Mouse (Mus musculus) ES-E14 (cell line): ENCODE measurements around the gene Cep44. TPM values are rescaled to one million over a fixed set of nuclear protein-coding genes. Genes with fewer than 3 reads are reported as not detected.

Source experiments
- DNase-seq: peaks from one replicate; pipeline ENCODE4 v3.0.0-alpha.2; 2013; ENCODE audit warnings: low read depth, low spot score
- H3K27ac ChIP-seq: 2 replicates; pipeline ENCODE4 v1.5.1; 2012; ENCODE audit warnings: low read depth, mild to moderate bottlenecking, low read length, moderate library complexity, mixed read lengths; ENCODE audit not compliant: poor library complexity, insufficient read depth, severe bottlenecking
- H3K36me3 ChIP-seq: 2 replicates; pipeline ENCODE4 v1.6.1; 2012; ENCODE audit warnings: mild to moderate bottlenecking, low read length, moderate library complexity, mixed read lengths; ENCODE audit not compliant: control insufficient read depth, poor library complexity, insufficient read depth, severe bottlenecking
- H3K4me1 ChIP-seq, 2 experiments: fragments of 150-350 bp in 1 of 2; sonication (generic) in 1 of 2; 2 replicates each; pipeline ENCODE4 v1.6.1; 2012; ENCODE audit warnings: low read length in 2 of 2, mild to moderate bottlenecking in 1 of 2, mixed read lengths in 1 of 2; ENCODE audit not compliant: control insufficient read depth in 2 of 2, insufficient read depth in 2 of 2, poor library complexity in 1 of 2
- H3K4me3 ChIP-seq, 2 experiments: fragments of 150-350 bp in 1 of 2; sonication (generic) in 1 of 2; 2 replicates each; pipeline ENCODE4 v1.5.1; 2012; ENCODE audit warnings: low read length in 2 of 2, low read depth in 1 of 2, mild to moderate bottlenecking in 1 of 2, mixed read lengths in 1 of 2; ENCODE audit not compliant: insufficient read depth in 1 of 2, poor library complexity in 1 of 2, severe bottlenecking in 1 of 2
- H3K9ac ChIP-seq: 2 replicates; pipeline ENCODE4 v1.6.1; 2012; ENCODE audit warnings: low read depth, mild to moderate bottlenecking, low read length, mixed read lengths; ENCODE audit not compliant: poor library complexity, insufficient read depth, severe bottlenecking
- H3K9me3 ChIP-seq: fragments of 150-350 bp; sonication (generic); 2 replicates; pipeline ENCODE4 v1.6.1; 2012; ENCODE audit warnings: low read depth, mild to moderate bottlenecking, low read length; ENCODE audit not compliant: control insufficient read depth, insufficient read depth
- CHD2 ChIP-seq: IDR thresholded peaks from 2 replicates; pipeline ENCODE4 v1.6.1; 2014; ENCODE audit warnings: mild to moderate bottlenecking, low read depth, low read length, inconsistent platforms
- HCFC1 ChIP-seq: IDR thresholded peaks from 2 replicates; pipeline ENCODE4 v1.6.1; 2012; ENCODE audit warnings: low read length, inconsistent platforms, borderline replicate concordance; ENCODE audit not compliant: insufficient read depth
- MAFK ChIP-seq: IDR thresholded peaks from 2 replicates; pipeline ENCODE4 v1.6.1; 2014; ENCODE audit warnings: mild to moderate bottlenecking, low read depth, low read length, inconsistent platforms; ENCODE audit not compliant: insufficient read depth
- ZC3H11A ChIP-seq: IDR thresholded peaks from 2 replicates; pipeline ENCODE4 v1.6.1; 2012; ENCODE audit warnings: low read depth, mild to moderate bottlenecking, inconsistent platforms, low read length, borderline replicate concordance
- ZNF384 ChIP-seq: IDR thresholded peaks from 2 replicates; pipeline ENCODE4 v1.6.1; 2012; ENCODE audit warnings: low read depth, low read length, inconsistent platforms
- in situ Hi-C, 2 experiments: fragments of 600-800 bp; cut with MboI; formaldehyde crosslinking; loops; one replicate each; pipeline ENCODE4 v1.15.1; 2025; ENCODE audit warnings: low sequenced_read_pairs in 2 of 2, inconsistent platforms in 1 of 2; ENCODE audit not compliant: unreplicated experiment in 2 of 2
- total RNA-seq: library from RNA; depleted of rRNA; stranded (reverse); fragments of 300-350 nt; gene quantifications from 2 replicates; pipeline ENCODE4 v1.2.3, GENCODE M21; 2012

The Cep44 gene
- total RNA-seq, 1 experiment: 37.0 TPM

GRCm38 (mm10) chr8:56551361-56551852 is 560 bp upstream of the Cep44 start:
- no peaks in the 10 kb centered on the region for H3K9me3 ChIP-seq
- H3K27ac ChIP-seq: no peak overlapping the region
- H3K9ac ChIP-seq: peak overlapping the region; percentile 69
- in situ Hi-C loops: no loop called here
- peak overlapping the region; percentile 84 to 99 for H3K4me3 ChIP-seq
- 0 out of 4 replicates have a peak, but pooled peaks cover 0 to 2% of the 10 kb centered on the region in 2 experiments for H3K4me1 ChIP-seq
- peak; percentile 84 for TF ChIP-seq CHD2
- TF ChIP-seq ZNF384: no peak
- no peak for TF ChIP-seq HCFC1
- H3K36me3 ChIP-seq: no peaks in the 10 kb centered on the region
- DNase-seq: peak; percentile 87

- Histone ChIP-seq H3K9ac (no peak overlapping the region), H3K9me3 (no peaks in the 10 kb centered on the region), H3K36me3 (0 out of 2 replicates have a peak, but pooled peaks cover 2% of the 10 kb centered on the region), H3K4me3 (no peak overlapping the region), H3K27ac (no peak overlapping the region), H3K4me1 (0 out of 4 replicates have a peak, but pooled peaks cover 0 to 2% of the 10 kb centered on the region in 2 experiments)
- TF ChIP-seq ZC3H11A (no peak), MAFK (no peak), HCFC1 (no peak), ZNF384 (no peak), CHD2 (no peak)
- DNase-seq: no peak
- in situ Hi-C loops: no loop called here
Observed at GRCm38 (mm10) chr8:56547866-56548265, 3.0 kb downstream of the Cep44 start.

GRCm38 (mm10) chr8:56540706-56541105 is 10.1 kb downstream of the Cep44 start:
- DNase-seq: no peak
- H3K4me1 ChIP-seq: no peaks in the 10 kb centered on the region
- TF ChIP-seq MAFK: no peak
- no peak for TF ChIP-seq ZC3H11A
- no peak for TF ChIP-seq HCFC1
- no peak for TF ChIP-seq CHD2
- TF ChIP-seq ZNF384: no peak
- H3K4me3 ChIP-seq: no peak overlapping the region
- H3K27ac ChIP-seq: no peak overlapping the region
- H3K9ac ChIP-seq: no peak overlapping the region
- peaks cover 9% of the 10 kb centered on the region for H3K36me3 ChIP-seq
- in situ Hi-C loops: no loop called here
- H3K9me3 ChIP-seq: no peaks in the 10 kb centered on the region

GRCm38 (mm10) chr8:56530359-56530758 is 20.5 kb downstream of the Cep44 start:
- TF ChIP-seq CHD2 (no peak), ZC3H11A (0 out of 2 replicates have a peak, but pooled peaks have one; percentile 45), ZNF384 (no peak), MAFK (no peak), HCFC1 (no peak)
- H3K4me3 ChIP-seq: no peak overlapping the region
- peak; percentile 36 for DNase-seq
- H3K4me1 ChIP-seq: no peaks in the 10 kb centered on the region
- H3K9ac ChIP-seq: no peak overlapping the region
- no peaks in the 10 kb centered on the region for H3K9me3 ChIP-seq
- no peak overlapping the region for H3K27ac ChIP-seq
- in situ Hi-C loops: no loop called here
- H3K36me3 ChIP-seq: no peaks in the 10 kb centered on the region

- Histone ChIP-seq H3K4me3 (no peak overlapping the region), H3K9me3 (no peaks in the 10 kb centered on the region), H3K36me3 (no peaks in the 10 kb centered on the region), H3K27ac (no peak overlapping the region), H3K4me1 (no peaks in the 10 kb centered on the region), H3K9ac (no peak overlapping the region)
- TF ChIP-seq MAFK: no peak
- no peak for TF ChIP-seq CHD2
- TF ChIP-seq ZNF384: no peak
- no peak for TF ChIP-seq ZC3H11A
- no peak for TF ChIP-seq HCFC1
- in situ Hi-C loops: no loop called here
- no peak for DNase-seq
Observed at GRCm38 (mm10) chr8:56528869-56529268, 22.0 kb downstream of the Cep44 start.
